Mouse (Mus musculus): ENCODE data around the gene Myl9. TPM values are rescaled to one million over a fixed set of nuclear protein-coding genes. Genes with fewer than 3 reads are reported as not detected.

Gene Myl9
- polyA plus RNA-seq, 1 experiment from 2014 or later: 250 TPM

DNA sequence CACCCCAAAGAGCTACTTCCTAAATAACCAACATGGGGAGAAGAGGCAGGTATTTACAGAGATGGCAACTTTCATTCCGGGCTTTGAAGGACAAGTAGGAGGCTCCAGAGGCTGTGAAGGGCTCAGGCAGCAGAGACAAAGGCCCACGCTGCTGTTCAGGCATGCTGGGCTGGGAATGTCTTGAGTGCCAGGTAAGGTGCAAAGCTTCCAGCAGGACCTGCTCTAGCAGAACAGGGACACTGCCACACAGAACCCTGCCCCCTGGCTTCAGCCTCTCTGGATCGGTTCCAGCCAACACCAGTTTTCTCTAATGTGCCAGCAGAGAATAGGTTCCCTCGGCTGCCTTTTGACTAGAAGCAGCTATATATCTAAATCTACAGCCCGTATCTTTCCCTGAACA, 8.1 kb upstream of the Myl9 start:
- no peak for ATAC-seq (ENCODE audit: low FRiP score, low TSS enrichment)
- H3K4me3 ChIP-seq (ENCODE audit: low read length): no peak overlapping the region
- no peaks in the 10 kb centered on the region for H3K27me3 ChIP-seq (ENCODE audit: control insufficient read depth, insufficient read depth, low read length)
- 72% methylated on average over 5 of the region's 5 CpGs for WGBS
- H3K9me3 ChIP-seq (ENCODE audit: control insufficient read depth, low read length): no peaks in the 10 kb centered on the region
- no peak overlapping the region for H3K27ac ChIP-seq (ENCODE audit: low read depth, low read length)
- H3K4me2 ChIP-seq (replicated peaks; ENCODE audit: low read depth, low read length): no peak overlapping the region
- peaks cover 23% of the 10 kb centered on the region for H3K36me3 ChIP-seq (ENCODE audit: control insufficient read depth, insufficient read depth, low read length)
- no peak overlapping the region for H3K9ac ChIP-seq (ENCODE audit: low read depth, low read length)
- H3K4me1 ChIP-seq (ENCODE audit: control insufficient read depth, insufficient read depth, low read length): peaks cover 4% of the 10 kb centered on the region

DNA sequence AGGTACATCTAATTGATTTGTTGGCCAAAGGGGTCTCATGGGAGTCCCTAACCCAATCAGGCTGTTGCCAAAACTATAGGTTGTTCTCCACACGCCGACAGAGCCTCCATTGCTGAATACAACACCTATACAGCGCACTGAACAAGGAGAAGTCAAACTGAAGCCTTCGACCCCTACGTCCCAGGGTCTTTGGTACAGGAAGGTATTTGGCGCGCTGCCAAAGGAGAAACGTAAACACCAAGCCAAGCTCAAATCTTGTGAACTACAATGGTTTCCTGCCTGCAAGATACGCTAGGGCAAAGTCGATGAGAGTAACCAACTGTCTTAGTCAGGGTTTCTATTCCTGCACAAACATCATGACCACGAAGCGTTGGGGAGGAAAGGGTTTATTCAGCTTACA, 5.9 kb upstream of the Myl9 start:
- H3K4me2 ChIP-seq (replicated peaks; ENCODE audit: low read depth, low read length): no peak overlapping the region
- no peaks in the 10 kb centered on the region for H3K27me3 ChIP-seq (ENCODE audit: control insufficient read depth, insufficient read depth, low read length)
- 70% methylated on average over 12 of the region's 12 CpGs for WGBS
- ATAC-seq (ENCODE audit: low FRiP score, low TSS enrichment): no peak
- no peak overlapping the region for H3K27ac ChIP-seq (ENCODE audit: low read depth, low read length)
- peaks cover 1% of the 10 kb centered on the region; the same call in 1 of the 2 replicates for H3K36me3 ChIP-seq (ENCODE audit: control insufficient read depth, insufficient read depth, low read length)
- no peak overlapping the region for H3K4me3 ChIP-seq (ENCODE audit: low read length)
- H3K9ac ChIP-seq (ENCODE audit: low read depth, low read length): no peak overlapping the region
- H3K4me1 ChIP-seq (ENCODE audit: control insufficient read depth, insufficient read depth, low read length): peaks cover 5% of the 10 kb centered on the region; the same call in 1 of the 2 replicates
- H3K9me3 ChIP-seq (ENCODE audit: control insufficient read depth, low read length): no peaks in the 10 kb centered on the region

DNA sequence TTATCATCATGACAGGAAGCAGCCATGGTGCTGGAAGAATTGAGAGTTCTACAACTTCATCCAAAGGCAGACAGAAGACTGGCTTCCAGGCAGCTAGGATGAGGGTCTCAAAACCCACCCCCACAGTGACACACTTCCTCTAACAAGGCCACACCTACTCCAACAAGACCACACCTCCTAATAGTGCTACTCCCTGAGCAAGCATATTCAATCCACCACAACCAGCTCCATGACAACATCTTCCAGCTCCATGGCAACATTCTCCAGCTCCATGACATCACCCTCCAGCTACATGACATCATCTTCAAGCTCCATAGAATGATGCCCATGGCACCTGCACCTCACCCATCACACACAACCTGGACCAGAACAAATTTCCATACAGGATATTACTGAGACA, 1.8 kb upstream of the Myl9 start:
- peaks cover 22% of the 10 kb centered on the region for H3K4me1 ChIP-seq (ENCODE audit: control insufficient read depth, insufficient read depth, low read length)
- no peaks in the 10 kb centered on the region for H3K36me3 ChIP-seq (ENCODE audit: control insufficient read depth, insufficient read depth, low read length)
- H3K4me2 ChIP-seq (replicated peaks; ENCODE audit: low read depth, low read length): no peak overlapping the region
- H3K27me3 ChIP-seq (ENCODE audit: control insufficient read depth, insufficient read depth, low read length): no peaks in the 10 kb centered on the region
- ATAC-seq (ENCODE audit: low FRiP score, low TSS enrichment): no peak
- no peak overlapping the region for H3K27ac ChIP-seq (ENCODE audit: low read depth, low read length)
- H3K9me3 ChIP-seq (ENCODE audit: control insufficient read depth, low read length): no peaks in the 10 kb centered on the region
- no peak overlapping the region for H3K9ac ChIP-seq (ENCODE audit: low read depth, low read length)
- H3K4me3 ChIP-seq (ENCODE audit: low read length): no peak overlapping the region

- no peak for ATAC-seq (ENCODE audit: low FRiP score, low TSS enrichment)
- peak overlapping the region; percentile 58; the same call in 1 of the 2 replicates for H3K9ac ChIP-seq (ENCODE audit: low read depth, low read length)
Measured at GRCm38 (mm10) chr2:156774035-156774737, 1.0 kb upstream of the Myl9 start.

GRCm38 (mm10) chr2:156775455-156776435, 525 bp downstream of the Myl9 start:
- Histone ChIP-seq H3K4me1 (ENCODE audit: control insufficient read depth, insufficient read depth, low read length) (peaks cover 22% of the 10 kb centered on the region), H3K27ac (ENCODE audit: low read depth, low read length) (peak overlapping the region; percentile 76; the same call in 1 of the 2 replicates), H3K4me2 (replicated peaks; ENCODE audit: low read depth, low read length) (peak overlapping the region; percentile 54), H3K9me3 (ENCODE audit: control insufficient read depth, low read length) (no peaks in the 10 kb centered on the region), H3K27me3 (ENCODE audit: control insufficient read depth, insufficient read depth, low read length) (no peaks in the 10 kb centered on the region), H3K36me3 (ENCODE audit: control insufficient read depth, insufficient read depth, low read length) (no peaks in the 10 kb centered on the region), H3K9ac (ENCODE audit: low read depth, low read length) (peak overlapping the region; percentile 58), H3K4me3 (ENCODE audit: low read length) (peak overlapping the region; percentile 42)
- WGBS: 36% methylated on average over 17 of the region's 17 CpGs
- peak; percentile 8; the same call in 1 of the 2 replicates for ATAC-seq (ENCODE audit: low FRiP score, low TSS enrichment)

More at GRCm38 (mm10) chr2:156774035-156774737, 1.0 kb upstream of the Myl9 start:
- Histone ChIP-seq H3K4me1 (ENCODE audit: control insufficient read depth, insufficient read depth, low read length) (peaks cover 22% of the 10 kb centered on the region), H3K4me3 (ENCODE audit: low read length) (peak overlapping the region; percentile 42; the same call in 1 of the 2 replicates), H3K36me3 (ENCODE audit: control insufficient read depth, insufficient read depth, low read length) (no peaks in the 10 kb centered on the region), H3K4me2 (replicated peaks; ENCODE audit: low read depth, low read length) (peak overlapping the region; percentile 54), H3K9me3 (ENCODE audit: control insufficient read depth, low read length) (no peaks in the 10 kb centered on the region), H3K27ac (ENCODE audit: low read depth, low read length) (peak overlapping the region; percentile 76), H3K27me3 (ENCODE audit: control insufficient read depth, insufficient read depth, low read length) (no peaks in the 10 kb centered on the region)
- 54% methylated on average over 13 of the region's 13 CpGs for WGBS

DNA sequence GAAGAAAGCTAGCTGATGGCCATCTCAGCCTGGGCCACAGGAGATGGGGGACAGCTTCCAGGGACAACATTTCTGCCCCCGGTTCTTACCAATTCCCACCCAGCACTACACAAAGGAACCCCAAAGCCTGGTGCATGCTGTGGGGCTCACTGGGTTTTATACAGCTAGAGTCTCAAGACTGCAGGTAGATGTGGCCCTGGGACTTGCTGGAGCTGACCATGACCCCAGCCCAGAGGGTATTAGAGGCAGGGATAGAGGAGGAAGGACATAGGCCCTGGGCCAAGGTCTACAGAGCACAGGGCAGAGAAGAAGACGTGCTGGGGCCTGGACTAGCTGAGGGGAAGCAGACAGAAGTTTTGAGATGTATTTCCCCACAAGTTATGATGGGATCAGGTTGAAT, 1.7 kb downstream of the Myl9 start:
- H3K27me3 ChIP-seq (ENCODE audit: control insufficient read depth, insufficient read depth, low read length): no peaks in the 10 kb centered on the region
- no peak overlapping the region; the same call in 1 of the 2 replicates for H3K4me2 ChIP-seq (replicated peaks; ENCODE audit: low read depth, low read length)
- H3K4me3 ChIP-seq (ENCODE audit: low read length): peak overlapping the region; percentile 9; the same call in 1 of the 2 replicates
- H3K9me3 ChIP-seq (ENCODE audit: control insufficient read depth, low read length): no peaks in the 10 kb centered on the region
- H3K36me3 ChIP-seq (ENCODE audit: control insufficient read depth, insufficient read depth, low read length): no peaks in the 10 kb centered on the region
- no peak for ATAC-seq (ENCODE audit: low FRiP score, low TSS enrichment)
- WGBS: 89% methylated on average over 2 of the region's 2 CpGs
- H3K9ac ChIP-seq (ENCODE audit: low read depth, low read length): no peak overlapping the region
- no peak overlapping the region for H3K27ac ChIP-seq (ENCODE audit: low read depth, low read length)
- peaks cover 22% of the 10 kb centered on the region for H3K4me1 ChIP-seq (ENCODE audit: control insufficient read depth, insufficient read depth, low read length)

DNA sequence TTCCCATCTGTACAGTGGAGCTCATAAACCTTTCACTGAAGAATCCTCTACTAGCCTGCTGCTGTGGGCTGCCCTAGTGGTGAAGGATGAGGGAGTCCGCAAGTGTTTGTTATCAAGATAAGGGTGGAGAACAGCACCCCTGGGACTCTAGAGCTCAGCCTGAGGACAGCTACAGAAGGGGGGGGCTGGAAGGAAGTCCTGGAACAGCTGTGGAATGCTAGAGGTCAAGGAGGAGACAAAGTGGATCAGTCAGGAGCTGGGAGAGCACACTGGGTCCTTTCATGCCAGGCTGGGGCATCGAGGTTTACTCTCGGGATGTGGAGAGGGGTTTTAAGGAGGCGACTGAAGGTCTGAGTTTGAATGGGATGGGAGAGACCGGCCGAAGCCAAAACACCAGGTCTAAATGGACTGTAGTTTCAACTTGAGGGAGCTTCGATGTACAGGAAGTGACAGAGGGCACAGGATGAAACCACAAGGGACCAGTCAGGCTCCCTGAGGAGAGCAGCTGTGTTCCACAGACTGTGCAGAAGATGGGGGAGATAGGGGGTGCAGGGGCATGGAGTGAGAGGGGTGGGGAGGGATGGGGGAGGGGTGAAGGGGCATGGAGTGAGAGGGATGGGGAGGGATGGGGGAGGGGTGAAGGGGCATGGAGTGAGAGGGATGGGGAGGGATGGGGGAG, 2.2 kb downstream of the Myl9 start:
- ATAC-seq (ENCODE audit: low FRiP score, low TSS enrichment): no peak
- Histone ChIP-seq H3K4me1 (ENCODE audit: control insufficient read depth, insufficient read depth, low read length) (peaks cover 22% of the 10 kb centered on the region), H3K27me3 (ENCODE audit: control insufficient read depth, insufficient read depth, low read length) (no peaks in the 10 kb centered on the region), H3K9me3 (ENCODE audit: control insufficient read depth, low read length) (no peaks in the 10 kb centered on the region), H3K27ac (ENCODE audit: low read depth, low read length) (no peak overlapping the region), H3K4me2 (replicated peaks; ENCODE audit: low read depth, low read length) (no peak overlapping the region; the same call in 1 of the 2 replicates), H3K9ac (ENCODE audit: low read depth, low read length) (peak overlapping the region; percentile 37; the same call in 1 of the 2 replicates), H3K4me3 (ENCODE audit: low read length) (no peak overlapping the region; the same call in 1 of the 2 replicates), H3K36me3 (ENCODE audit: control insufficient read depth, insufficient read depth, low read length) (no peaks in the 10 kb centered on the region)
- WGBS: 54% methylated on average over 7 of the region's 7 CpGs

DNA sequence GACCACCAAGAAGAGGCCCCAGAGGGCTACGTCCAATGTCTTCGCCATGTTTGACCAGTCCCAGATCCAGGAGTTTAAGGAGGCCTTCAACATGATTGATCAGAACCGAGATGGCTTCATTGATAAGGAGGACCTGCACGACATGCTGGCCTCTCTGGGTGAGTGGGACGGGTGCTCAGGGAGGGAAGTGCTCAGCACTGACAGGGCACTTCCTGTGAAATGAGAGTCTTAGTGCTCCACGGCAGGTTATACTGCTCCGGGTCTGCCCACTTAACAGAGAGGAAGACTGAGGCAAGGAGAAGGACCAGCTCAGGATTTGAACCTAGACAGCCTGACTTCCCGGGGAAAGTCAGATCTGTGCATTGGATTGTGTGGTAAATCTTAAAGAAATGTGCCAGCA, 3.4 kb downstream of the Myl9 start:
- no peak overlapping the region for H3K9ac ChIP-seq (ENCODE audit: low read depth, low read length)
- no peak overlapping the region for H3K4me3 ChIP-seq (ENCODE audit: low read length)
- no peaks in the 10 kb centered on the region for H3K9me3 ChIP-seq (ENCODE audit: control insufficient read depth, low read length)
- H3K4me1 ChIP-seq (ENCODE audit: control insufficient read depth, insufficient read depth, low read length): peaks cover 22% of the 10 kb centered on the region
- no peak overlapping the region for H3K27ac ChIP-seq (ENCODE audit: low read depth, low read length)
- no peak for ATAC-seq (ENCODE audit: low FRiP score, low TSS enrichment)
- no peak overlapping the region for H3K4me2 ChIP-seq (replicated peaks; ENCODE audit: low read depth, low read length)
- H3K36me3 ChIP-seq (ENCODE audit: control insufficient read depth, insufficient read depth, low read length): no peaks in the 10 kb centered on the region
- WGBS: 75% methylated on average over 8 of the region's 8 CpGs
- no peaks in the 10 kb centered on the region for H3K27me3 ChIP-seq (ENCODE audit: control insufficient read depth, insufficient read depth, low read length)

Data from kidney, embryonic 14.5 days (tissue).